Mouse (Mus musculus) layer of hippocampus, adult 2 months (tissue): ENCODE measurements at regions not wholly inside any gene's neighbourhood (a gene's known extent, or its start where the extent isn't known, plus 50 kb on each side); places are given as distances from the start of the nearest gene placed in this dataset.

Experiments
- DNase-seq, 2 experiments: peaks; one replicate each; pipeline ENCODE4 v3.0.0; 2022; ENCODE audit warnings: low spot score in 2 of 2
- H3K27ac ChIP-seq: fragments of 200-600 bp; 2 replicates; pipeline ENCODE4 v1.8.1; 2022
- H3K4me3 ChIP-seq: fragments of 200-600 bp; 2 replicates; pipeline ENCODE4 v1.8.1; 2022; ENCODE audit warnings: mild to moderate bottlenecking
- CTCF ChIP-seq: fragments of 200-600 bp; conservative IDR thresholded peaks from 2 replicates; pipeline ENCODE4 v1.8.1; 2022; ENCODE audit warnings: antibody characterized with exemption, mild to moderate bottlenecking, moderate library complexity

DNA sequence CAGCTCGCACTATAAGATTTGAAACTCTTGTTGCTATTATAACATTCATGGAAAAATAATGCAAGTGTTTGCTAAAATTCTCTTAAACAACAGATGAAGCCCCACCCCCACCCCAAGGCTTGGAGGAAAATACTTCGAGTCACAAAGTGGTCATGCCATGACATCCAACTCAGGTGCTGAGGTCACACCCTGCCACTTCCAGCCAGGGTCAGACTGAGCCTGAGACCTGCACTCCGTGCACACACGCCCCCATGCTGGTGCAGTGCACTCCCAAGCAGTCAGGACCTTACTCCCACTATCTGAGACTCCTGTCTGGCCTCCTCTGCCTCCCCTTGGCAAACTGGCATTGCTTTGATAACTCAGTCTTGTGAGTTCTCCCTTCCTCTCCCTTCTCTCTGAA lies 102.7 kb upstream of the Smad1 start:
- DNase-seq = no peak
- TF ChIP-seq CTCF = no peak
- no peak overlapping the region for H3K27ac ChIP-seq
- H3K4me3 ChIP-seq = no peak overlapping the region

DNA sequence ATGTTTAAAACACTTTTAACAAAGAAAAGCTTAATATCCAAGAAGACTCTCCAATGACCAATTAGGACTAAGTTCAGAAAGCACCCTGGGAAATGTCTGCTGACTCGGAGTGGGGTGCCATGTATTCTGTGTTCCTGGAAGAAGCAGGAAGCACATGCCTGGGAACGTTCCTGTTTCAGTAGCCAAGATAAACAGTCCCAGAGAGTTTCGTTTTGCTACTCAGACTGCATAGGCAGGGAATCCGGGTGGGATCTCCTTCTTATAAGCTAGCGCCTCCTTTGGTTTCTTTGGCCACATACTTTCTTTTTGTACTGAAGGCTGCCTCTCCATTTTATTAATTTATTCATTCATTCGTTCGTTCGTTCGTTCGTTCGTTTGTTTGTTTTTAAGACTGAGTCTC lies 101.9 kb upstream of the Smad1 start:
- Histone ChIP-seq H3K4me3 (no peak overlapping the region), H3K27ac (no peak overlapping the region)
- DNase-seq = no peak
- no peak for TF ChIP-seq CTCF

DNA sequence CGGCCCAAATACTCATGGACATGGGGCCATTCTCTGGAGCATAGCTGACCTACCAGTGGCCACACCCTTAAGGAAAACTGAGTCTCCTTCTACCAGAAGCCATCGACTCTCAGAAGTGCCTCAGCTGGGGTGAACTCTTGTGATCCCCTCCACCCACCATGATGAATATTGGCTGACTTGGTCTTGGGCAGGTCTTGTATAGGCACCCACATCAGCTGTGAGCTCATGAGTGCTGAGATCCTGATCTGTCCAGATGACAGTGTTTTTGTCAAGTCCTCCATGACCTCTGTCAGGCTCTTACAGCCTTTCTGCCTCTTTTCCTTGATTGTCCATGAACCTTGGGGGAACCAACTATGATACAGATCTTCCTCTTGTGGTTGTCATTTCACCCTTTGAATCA lies 99.9 kb upstream of the Smad1 start:
- H3K27ac ChIP-seq = no peak overlapping the region
- no peak for TF ChIP-seq CTCF
- H3K4me3 ChIP-seq = no peak overlapping the region
- no peak for DNase-seq

DNA sequence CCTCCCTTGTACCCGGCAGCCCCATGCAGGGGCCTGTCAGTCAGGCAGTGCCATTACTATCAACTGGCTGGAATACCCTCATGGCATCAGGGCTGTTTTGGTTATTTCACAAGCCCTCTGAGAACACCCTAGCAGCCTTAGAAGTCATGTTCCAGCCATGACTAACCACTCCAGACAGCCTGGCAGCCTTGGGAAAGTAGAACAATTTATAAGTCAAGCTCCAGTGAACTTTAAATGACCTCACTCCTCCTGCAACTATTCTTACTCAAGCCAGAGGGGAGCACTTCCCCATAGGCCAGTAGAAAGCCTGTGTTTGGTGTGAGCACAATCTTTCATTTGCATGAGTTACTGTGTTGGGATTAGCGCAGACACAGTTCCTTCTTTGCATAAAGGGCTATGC lies 99.3 kb upstream of the Smad1 start:
- H3K27ac ChIP-seq = no peak overlapping the region
- no peak for DNase-seq
- no peak for TF ChIP-seq CTCF
- no peak overlapping the region for H3K4me3 ChIP-seq

DNA sequence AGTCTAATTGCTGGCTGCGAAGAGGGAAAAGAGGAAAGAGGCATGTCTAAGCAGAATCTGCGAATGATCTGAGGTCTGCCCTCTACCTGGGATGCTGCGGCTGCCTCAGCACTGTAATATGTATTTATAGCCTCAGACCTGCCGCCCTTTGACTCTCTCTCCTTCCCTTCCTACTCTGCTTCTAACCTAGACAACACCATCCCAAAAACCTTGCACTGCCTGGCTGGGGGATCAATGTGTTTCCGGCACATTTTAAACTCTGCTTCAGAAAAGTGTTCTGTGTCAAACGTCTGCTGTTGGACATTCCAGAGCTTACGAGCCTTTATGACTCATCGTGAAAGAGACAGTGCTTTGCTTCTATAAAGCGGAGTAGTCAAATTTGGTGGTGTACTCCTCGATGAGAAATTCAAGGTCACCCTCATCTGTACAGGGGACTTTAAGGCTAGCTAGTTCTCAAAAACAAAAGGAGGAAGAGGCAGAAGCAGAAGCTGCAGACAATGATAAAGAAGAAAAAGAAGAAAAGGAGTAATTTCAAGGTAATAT lies 91.9 kb upstream of the Smad1 start:
- TF ChIP-seq CTCF = no peak
- Histone ChIP-seq H3K27ac (no peak overlapping the region), H3K4me3 (no peak overlapping the region)
- DNase-seq = no peak

DNA sequence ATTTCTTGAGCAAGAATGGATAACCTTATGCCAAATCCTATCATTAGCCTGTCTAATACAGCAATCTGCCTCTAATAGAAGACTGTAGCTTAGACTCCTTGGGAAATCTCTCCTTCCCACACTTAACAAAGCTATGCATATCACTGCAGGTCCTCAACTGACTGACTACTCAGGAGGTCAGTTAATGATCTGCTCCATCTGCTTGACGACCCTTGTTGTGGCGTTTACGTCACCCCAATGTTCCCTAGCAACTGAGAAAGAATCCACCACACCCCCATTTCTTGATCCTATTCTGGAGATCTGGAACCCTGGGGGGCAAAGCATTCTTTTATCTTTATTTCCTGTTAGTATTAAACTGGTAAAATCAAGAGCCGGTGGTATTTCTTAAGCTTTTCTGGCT lies 91.4 kb upstream of the Smad1 start:
- TF ChIP-seq CTCF = no peak
- Histone ChIP-seq H3K27ac (no peak overlapping the region), H3K4me3 (no peak overlapping the region)
- DNase-seq = no peak

DNA sequence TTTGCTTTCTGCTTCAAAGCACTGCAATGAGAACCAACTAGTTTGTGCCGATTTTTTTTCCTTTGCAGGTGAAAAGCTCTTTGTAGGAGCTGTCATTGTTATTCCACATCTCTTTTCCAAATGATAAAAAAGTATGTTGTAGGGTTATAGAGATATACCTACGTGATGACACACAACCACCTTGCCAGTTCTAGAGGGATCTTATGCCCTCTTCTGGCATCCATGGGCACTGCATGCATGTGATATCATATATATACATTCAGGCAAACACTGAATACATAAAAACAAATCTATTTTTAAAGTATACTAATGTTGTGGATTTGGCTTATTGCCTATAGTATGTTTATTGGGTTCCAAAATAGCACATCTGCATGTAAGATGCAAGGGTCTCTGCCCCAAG lies 89.5 kb upstream of the Smad1 start:
- peak; percentile 77 for TF ChIP-seq CTCF
- Histone ChIP-seq H3K27ac (no peak overlapping the region), H3K4me3 (no peak overlapping the region)
- peak in 1 of 2 experiments; percentile 18 for DNase-seq

DNA sequence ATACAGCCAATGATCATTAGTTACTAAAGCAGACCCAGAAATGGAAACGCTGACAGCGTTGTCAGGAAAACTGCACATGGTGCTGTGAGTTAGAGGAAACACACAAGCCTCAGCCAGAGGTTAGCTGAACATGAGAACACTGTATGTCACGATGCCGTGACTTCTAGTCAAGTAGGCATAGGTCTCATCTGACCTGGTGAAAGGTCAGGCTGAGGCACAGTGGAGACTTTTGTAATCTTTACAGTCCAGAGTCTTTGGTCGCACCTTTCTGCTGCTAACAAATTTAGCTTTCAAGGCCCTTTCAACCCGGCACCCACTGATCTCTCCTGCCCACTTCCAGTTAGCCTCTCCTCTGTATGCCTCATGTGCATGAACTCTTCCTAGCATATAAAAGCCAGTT lies 88.3 kb upstream of the Smad1 start:
- H3K4me3 ChIP-seq = no peak overlapping the region
- no peak for DNase-seq
- TF ChIP-seq CTCF = no peak
- no peak overlapping the region for H3K27ac ChIP-seq

DNA sequence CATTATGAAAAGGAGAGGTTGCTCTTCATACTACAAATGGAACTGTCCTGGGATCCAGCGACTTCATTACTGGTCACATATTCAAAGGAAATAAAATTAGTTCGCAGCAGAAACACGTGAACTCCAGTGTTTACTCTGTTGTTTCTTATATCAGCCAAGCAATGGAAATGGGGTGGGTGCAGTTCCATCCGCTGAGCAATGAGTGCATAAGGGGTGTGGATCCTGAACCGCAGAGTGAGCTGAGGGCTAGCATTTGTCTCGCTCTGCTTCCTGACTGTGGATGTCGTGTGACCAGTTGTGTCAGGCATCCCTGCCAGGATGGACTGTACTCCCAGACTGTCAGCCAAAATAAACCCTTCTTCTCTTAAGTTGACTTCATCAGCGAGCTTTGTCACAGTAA lies 80.0 kb upstream of the Smad1 start:
- DNase-seq = no peak
- no peak for TF ChIP-seq CTCF
- Histone ChIP-seq H3K27ac (no peak overlapping the region), H3K4me3 (no peak overlapping the region)

DNA sequence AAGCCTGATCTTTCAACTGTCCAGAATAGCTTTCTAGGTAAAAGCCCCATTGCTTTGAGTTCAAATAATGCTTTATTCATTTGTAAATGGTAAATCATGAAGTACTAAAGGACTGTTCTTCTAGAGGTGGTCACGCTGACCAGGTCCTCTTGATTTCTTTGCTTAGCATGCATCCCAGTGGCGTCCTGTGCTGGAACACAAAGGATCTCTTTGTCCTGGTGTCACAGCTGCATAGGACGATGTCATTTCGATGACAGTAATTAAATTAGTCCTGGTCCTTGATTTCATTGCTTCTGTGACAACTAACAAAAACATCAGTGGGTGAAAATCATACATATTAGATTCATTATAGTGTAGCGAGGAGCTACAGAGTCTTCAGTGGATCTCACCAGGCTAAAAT lies 76.7 kb upstream of the Smad1 start:
- no peak for DNase-seq
- Histone ChIP-seq H3K4me3 (no peak overlapping the region), H3K27ac (no peak overlapping the region)
- no peak for TF ChIP-seq CTCF

DNA sequence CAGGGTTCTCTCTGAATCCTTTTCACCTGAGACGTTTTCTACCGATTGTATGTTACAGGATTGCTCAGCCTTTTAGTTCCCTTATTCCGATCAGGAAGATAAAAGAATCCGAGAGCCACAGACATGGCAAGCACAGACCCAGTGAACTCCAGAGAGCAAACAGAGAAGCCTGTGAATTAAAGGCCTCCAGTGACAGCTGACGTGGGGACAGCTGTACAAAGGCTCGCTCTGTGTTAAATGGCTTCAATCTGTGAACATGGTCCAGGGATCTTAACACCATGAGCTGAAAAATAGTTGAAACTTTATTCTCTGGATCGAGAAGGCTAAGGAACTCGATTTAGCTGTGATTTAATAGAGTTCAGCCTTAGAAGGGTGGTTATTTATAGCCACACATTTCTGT lies 75.4 kb upstream of the Smad1 start:
- no peak for TF ChIP-seq CTCF
- Histone ChIP-seq H3K4me3 (no peak overlapping the region), H3K27ac (no peak overlapping the region)
- DNase-seq = no peak

DNA sequence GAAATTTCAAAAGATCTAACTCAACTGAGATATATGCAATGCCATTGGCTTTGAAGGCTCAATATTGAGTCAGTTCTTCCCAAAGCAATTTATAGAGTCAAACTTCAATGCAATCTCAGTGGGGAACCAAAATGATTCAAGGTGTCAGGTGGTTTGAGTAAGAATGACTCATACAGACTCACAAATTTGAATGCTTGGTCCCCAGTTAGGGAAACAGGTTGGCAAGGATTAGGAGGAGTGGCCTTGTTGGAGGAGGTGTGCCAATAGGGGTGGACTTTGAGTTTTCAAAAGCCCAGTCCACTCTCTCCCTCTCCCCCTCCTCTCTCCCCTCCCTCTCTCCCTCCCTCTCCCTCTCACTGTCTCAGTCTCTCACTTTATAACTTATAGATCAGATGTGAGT lies 52.8 kb upstream of the Smad1 start:
- no peak overlapping the region for H3K4me3 ChIP-seq
- TF ChIP-seq CTCF = no peak
- H3K27ac ChIP-seq = no peak overlapping the region
- DNase-seq = no peak

DNA sequence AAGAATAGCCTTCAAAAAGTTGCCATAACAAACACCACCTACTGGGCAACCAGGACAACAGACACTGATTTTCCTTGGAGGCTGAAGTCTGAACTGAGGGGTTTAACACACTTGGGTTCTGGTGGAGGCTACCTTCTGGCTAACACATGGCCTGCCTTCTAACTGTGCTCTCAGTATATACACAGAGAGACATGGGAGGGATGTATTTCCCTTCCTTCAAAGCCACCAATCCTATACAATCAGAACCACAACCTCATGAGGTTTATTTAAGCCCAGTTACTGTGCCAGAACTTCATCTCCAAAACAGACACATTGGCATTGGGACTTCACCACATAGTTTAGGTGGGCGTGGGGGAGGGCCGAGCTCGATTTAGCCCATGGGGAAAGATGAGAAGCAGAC lies 50.1 kb upstream of the Smad1 start:
- Histone ChIP-seq H3K4me3 (no peak overlapping the region), H3K27ac (no peak overlapping the region)
- DNase-seq = no peak
- peak; percentile 18; the same call in 1 of the 2 replicates for TF ChIP-seq CTCF
